Mouse (Mus musculus) myocyte (in vitro differentiated cells): ENCODE results near the gene Rnf145.

Source experiments
- E2F4 ChIP-seq: IDR thresholded peaks from one replicate; pipeline ENCODE4 v1.6.1; 2011; ENCODE audit warnings: mild to moderate bottlenecking, control low read depth, moderate library complexity; ENCODE audit not compliant: insufficient read depth
- MYOD1 ChIP-seq, 3 experiments: IDR thresholded peaks; one replicate each; pipeline ENCODE4 v1.6.1; 2011; ENCODE audit warnings: control low read depth in 2 of 3, low read depth in 2 of 3, mild to moderate bottlenecking in 2 of 3, moderate library complexity in 1 of 3; ENCODE audit not compliant: insufficient read length in 2 of 3, control insufficient read depth in 1 of 3
- POLR2A ChIP-seq: IDR thresholded peaks from one replicate; pipeline ENCODE4 v1.6.1; 2011; ENCODE audit warnings: low read depth, mild to moderate bottlenecking, control low read depth, moderate library complexity; ENCODE audit not compliant: insufficient read length
- USF1 ChIP-seq: IDR thresholded peaks from one replicate; pipeline ENCODE4 v1.6.1; 2011; ENCODE audit warnings: low read depth, mild to moderate bottlenecking, control low read depth, moderate library complexity

DNA sequence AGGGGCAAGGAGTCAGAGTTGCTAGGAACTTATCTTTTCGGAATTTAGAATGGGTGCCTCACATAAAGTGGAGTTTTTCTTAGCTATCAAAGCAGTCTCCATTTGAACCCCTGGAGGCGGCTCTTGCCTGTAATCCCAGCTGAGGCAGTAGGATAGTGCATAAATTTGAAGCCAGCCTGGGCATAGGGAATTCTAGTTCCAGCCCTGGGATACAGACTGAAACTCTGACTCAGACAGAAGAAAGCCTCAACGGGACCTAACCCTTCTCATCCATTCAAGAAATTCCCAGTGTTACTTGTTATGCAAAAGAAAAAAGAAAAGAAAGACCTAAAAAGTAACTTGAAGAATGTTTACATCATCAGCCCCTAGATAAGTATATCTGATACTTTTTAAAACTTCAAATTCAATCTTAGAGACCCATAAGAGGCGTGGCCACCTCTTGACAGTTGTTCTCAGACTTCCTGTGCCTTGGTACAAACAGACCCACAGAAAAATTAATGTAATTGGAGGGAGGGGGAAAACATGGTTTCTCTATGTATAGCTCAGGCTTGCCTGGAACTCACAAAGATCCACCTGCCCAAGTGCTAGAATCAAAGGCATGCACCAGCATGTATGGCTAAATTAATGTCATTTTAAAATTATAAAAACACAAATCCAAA, 47.3 kb upstream of the Rnf145 start:
- TF ChIP-seq USF1: no peak
- TF ChIP-seq E2F4: no peak
- no peak for TF ChIP-seq POLR2A
- TF ChIP-seq MYOD1 (IDR thresholded peaks at IDR 0.05; ENCODE audit: control insufficient read depth in 1 of 3, insufficient read length in 2 of 3, low read depth in 2 of 3): no peak
